Mouse (Mus musculus) layer of hippocampus, adult 18-20 months (tissue): ENCODE results near the gene Nt5dc2. TPM values are rescaled to one million over a fixed set of nuclear protein-coding genes. Genes with fewer than 3 reads are reported as not detected.

Experiments
- DNase-seq, 2 experiments: peaks; one replicate each; pipeline ENCODE4 v3.0.0; 2022; ENCODE audit warnings: low spot score in 2 of 2
- total RNA-seq, 2 experiments: library from RNA; stranded (reverse); gene quantifications; 2 replicates each; pipeline ENCODE4 v1.2.3; 2021

Nt5dc2 gene
- total RNA-seq, 2 experiments from 2014 or later = 11.0 to 11.5 TPM

- no peak for DNase-seq
Observed at GRCm38 (mm10) chr14:31134015-31135000, 3.5 kb downstream of the Nt5dc2 start.

- no peak for DNase-seq
Observed at GRCm38 (mm10) chr14:31135495-31136410, 4.9 kb downstream of the Nt5dc2 start.

GRCm38 (mm10) chr14:31136411-31137280, 5.8 kb downstream of the Nt5dc2 start:
- no peak for DNase-seq

GRCm38 (mm10) chr14:31137281-31137595, 6.4 kb downstream of the Nt5dc2 start:
- no peak for DNase-seq

GRCm38 (mm10) chr14:31137791-31138190, 6.9 kb downstream of the Nt5dc2 start:
- no peak for DNase-seq

- DNase-seq = no peak
Observed at GRCm38 (mm10) chr14:31138219-31138896, 7.5 kb downstream of the Nt5dc2 start.

- no peak for DNase-seq
Observed at GRCm38 (mm10) chr14:31138897-31139429, 8.1 kb downstream of the Nt5dc2 start.

GRCm38 (mm10) chr14:31139666-31140065, 8.8 kb downstream of the Nt5dc2 start:
- no peak for DNase-seq

- DNase-seq = no peak
Observed at GRCm38 (mm10) chr14:31140141-31140540, 9.3 kb downstream of the Nt5dc2 start.

GRCm38 (mm10) chr14:31141011-31141410, 10.2 kb downstream of the Nt5dc2 start:
- no peak for DNase-seq

- no peak for DNase-seq
Observed at GRCm38 (mm10) chr14:31145694-31146093, 14.8 kb downstream of the Nt5dc2 start.

GRCm38 (mm10) chr14:31160196-31161150, 29.6 kb downstream of the Nt5dc2 start:
- no peak for DNase-seq

GRCm38 (mm10) chr14:31161191-31161590, 30.3 kb downstream of the Nt5dc2 start:
- DNase-seq = no peak

- DNase-seq = no peak
Observed at GRCm38 (mm10) chr14:31161638-31162037, 30.8 kb downstream of the Nt5dc2 start.

- no peak for DNase-seq
Observed at GRCm38 (mm10) chr14:31164067-31164466, 33.2 kb downstream of the Nt5dc2 start.

- DNase-seq = no peak
Observed at GRCm38 (mm10) chr14:31165010-31165409, 34.2 kb downstream of the Nt5dc2 start.

GRCm38 (mm10) chr14:31165458-31165857, 34.6 kb downstream of the Nt5dc2 start:
- no peak for DNase-seq

- DNase-seq = no peak
Observed at GRCm38 (mm10) chr14:31165991-31166630, 35.3 kb downstream of the Nt5dc2 start.
